Mouse (Mus musculus): ENCODE data around the gene Alx3. TPM values are rescaled to one million over a fixed set of nuclear protein-coding genes. Genes with fewer than 3 reads are reported as not detected.

Alx3 gene
- polyA plus RNA-seq, 1 experiment from 2014 or later: 0.53 TPM

DNA sequence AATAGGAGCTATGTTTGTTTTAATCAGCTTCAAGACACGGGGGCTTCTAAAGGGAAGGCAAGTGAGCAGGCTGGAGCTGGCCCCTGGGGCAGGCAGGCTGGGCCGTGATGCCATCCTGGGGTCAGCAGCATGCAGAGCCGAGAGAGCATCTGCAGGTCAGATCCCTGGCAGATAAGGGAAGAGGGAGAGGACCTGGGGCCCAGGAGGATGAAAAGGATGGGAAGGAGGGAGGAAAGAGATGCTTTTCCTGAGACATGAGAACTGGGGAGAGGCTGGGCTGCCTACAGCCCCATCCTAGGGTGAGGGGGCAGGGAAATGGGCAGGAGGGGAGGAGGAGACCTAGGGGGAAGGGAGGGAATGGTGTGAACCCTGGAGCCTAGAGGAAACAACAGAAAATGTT, 29.5 kb upstream of the Alx3 start:
- Histone ChIP-seq H3K4me2 (no peak overlapping the region), H3K36me3 (no peaks in the 10 kb centered on the region), H3K27me3 (replicated peaks) (peaks cover 21% of the 10 kb centered on the region), H3K27ac (replicated peaks) (peak overlapping the region; percentile 91), H3K9ac (peak overlapping the region; percentile 1; the same call in 1 of the 2 replicates), H3K9me3 (no peaks in the 10 kb centered on the region), H3K4me1 (peaks cover 91% of the 10 kb centered on the region), H3K4me3 (no peak overlapping the region)
- no peak for ATAC-seq (ENCODE audit: extremely low read depth, insufficient number of reproducible peaks, low FRiP score, low TSS enrichment)
- WGBS: 12% methylated on average over 3 of the region's 3 CpGs

DNA sequence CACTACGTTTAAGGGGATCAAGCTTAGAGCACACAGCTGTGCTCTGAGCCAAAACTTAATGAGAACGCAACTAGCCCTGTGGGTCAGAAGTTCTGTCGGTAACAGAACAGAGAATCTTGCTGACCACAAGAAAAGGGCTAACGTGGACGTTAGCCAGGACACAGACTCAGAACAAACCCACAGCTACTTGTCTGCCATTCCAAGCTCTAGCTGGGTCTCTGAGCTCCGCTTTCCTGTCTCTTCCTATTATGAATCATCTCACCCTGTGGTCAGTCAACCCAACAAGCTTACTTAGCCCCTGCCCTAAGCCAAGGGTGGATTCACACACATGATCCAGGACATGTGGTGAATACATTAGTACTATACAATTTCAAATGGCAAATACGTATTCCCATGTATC, 27.1 kb upstream of the Alx3 start:
- Histone ChIP-seq H3K27ac (replicated peaks) (0 out of 2 replicates have a peak overlapping the region, but pooled peaks have one; percentile 44), H3K4me1 (peaks cover 66% of the 10 kb centered on the region)
- no peak for ATAC-seq (ENCODE audit: extremely low read depth, insufficient number of reproducible peaks, low FRiP score, low TSS enrichment)

DNA sequence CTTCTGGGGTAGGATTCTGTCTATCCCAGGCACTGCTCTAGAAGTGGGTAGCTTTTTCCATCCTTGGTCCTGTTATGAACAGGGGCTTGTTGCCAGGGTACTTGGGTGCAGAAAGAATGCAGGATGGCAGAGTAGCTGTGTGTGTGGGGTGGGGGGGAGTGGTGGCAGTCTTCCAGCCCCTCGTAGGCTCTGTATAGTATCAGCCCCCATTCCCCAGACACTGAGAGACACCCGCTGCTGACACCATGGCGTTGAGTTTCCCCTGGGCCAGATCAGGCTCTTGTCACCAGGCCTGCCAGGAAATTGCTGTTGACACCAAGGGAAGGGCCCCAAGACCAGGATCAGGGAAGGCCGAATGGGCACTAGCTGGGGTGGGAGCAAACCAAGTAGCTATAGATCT, 26.1 kb upstream of the Alx3 start:
- H3K27ac ChIP-seq (replicated peaks): peak overlapping the region; percentile 44; the same call in 1 of the 2 replicates
- no peak overlapping the region for H3K9ac ChIP-seq
- peaks cover 57% of the 10 kb centered on the region for H3K4me1 ChIP-seq
- peak; percentile 11; the same call in 1 of the 2 replicates for ATAC-seq (ENCODE audit: extremely low read depth, insufficient number of reproducible peaks, low FRiP score, low TSS enrichment)
- no peak overlapping the region for H3K4me2 ChIP-seq
- 11% methylated on average over 4 of the region's 4 CpGs for WGBS
- H3K4me3 ChIP-seq: no peak overlapping the region
- H3K36me3 ChIP-seq: no peaks in the 10 kb centered on the region
- H3K27me3 ChIP-seq (replicated peaks): peaks cover 30% of the 10 kb centered on the region
- H3K9me3 ChIP-seq: no peaks in the 10 kb centered on the region

More for the DNA sequence above, 27.1 kb upstream of the Alx3 start:
- Histone ChIP-seq H3K4me2 (no peak overlapping the region), H3K9me3 (no peaks in the 10 kb centered on the region), H3K9ac (no peak overlapping the region), H3K36me3 (no peaks in the 10 kb centered on the region), H3K27me3 (replicated peaks) (peaks cover 26% of the 10 kb centered on the region), H3K4me3 (no peak overlapping the region)
- WGBS: 69% methylated on average over 7 of the region's 7 CpGs

DNA sequence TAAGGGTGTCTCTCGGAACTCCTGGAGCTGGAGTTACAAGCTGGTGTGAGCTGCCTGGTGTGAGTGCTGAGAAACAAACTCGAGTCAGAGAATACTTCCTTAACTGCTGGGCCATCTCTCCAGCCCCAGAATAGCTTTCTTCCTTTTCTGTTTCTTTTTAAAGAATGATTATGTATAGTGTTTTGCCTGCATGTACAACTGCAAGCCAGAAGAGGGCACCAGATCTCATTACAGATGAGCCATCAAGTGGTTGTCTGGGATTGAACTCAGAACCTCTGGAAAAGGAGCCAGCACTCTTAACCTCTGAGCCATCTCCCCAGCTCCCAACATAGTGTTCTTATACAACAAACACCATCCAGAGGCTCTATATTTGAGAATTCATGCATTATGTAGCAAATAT, 23.6 kb upstream of the Alx3 start:
- Histone ChIP-seq H3K4me3 (no peak overlapping the region), H3K4me2 (no peak overlapping the region), H3K9ac (no peak overlapping the region), H3K9me3 (no peaks in the 10 kb centered on the region), H3K27ac (replicated peaks) (no peak overlapping the region), H3K4me1 (peaks cover 33% of the 10 kb centered on the region), H3K36me3 (no peaks in the 10 kb centered on the region), H3K27me3 (replicated peaks) (peaks cover 30% of the 10 kb centered on the region)
- ATAC-seq (ENCODE audit: extremely low read depth, insufficient number of reproducible peaks, low FRiP score, low TSS enrichment): no peak
- 45% methylated on average over 2 of the region's 2 CpGs for WGBS

DNA sequence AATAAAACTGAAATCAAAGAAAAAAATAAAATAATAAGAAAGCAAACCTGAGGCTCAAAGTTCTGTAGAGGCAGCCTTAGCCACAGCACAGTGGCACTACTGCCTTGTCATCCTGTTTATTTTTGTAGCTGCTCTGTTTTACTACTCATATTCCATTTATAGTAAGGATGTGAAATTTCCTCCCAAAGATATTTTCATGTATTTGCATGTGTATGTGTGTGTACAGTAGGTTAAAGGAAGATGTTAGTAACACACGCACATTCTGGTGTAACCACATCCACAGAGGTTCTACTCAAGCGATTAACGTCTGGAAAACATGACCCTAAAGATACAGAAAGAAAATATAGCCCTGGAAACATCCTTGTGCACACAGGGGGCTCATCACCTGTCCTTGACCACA, 18.0 kb upstream of the Alx3 start:
- Histone ChIP-seq H3K27me3 (replicated peaks) (peaks cover 44% of the 10 kb centered on the region), H3K36me3 (no peaks in the 10 kb centered on the region), H3K9me3 (no peaks in the 10 kb centered on the region), H3K9ac (no peak overlapping the region), H3K4me1 (peaks cover 6% of the 10 kb centered on the region), H3K27ac (replicated peaks) (no peak overlapping the region), H3K4me3 (no peak overlapping the region), H3K4me2 (no peak overlapping the region)
- ATAC-seq (ENCODE audit: extremely low read depth, insufficient number of reproducible peaks, low FRiP score, low TSS enrichment): no peak
- WGBS: 74% methylated on average over 3 of the region's 3 CpGs

DNA sequence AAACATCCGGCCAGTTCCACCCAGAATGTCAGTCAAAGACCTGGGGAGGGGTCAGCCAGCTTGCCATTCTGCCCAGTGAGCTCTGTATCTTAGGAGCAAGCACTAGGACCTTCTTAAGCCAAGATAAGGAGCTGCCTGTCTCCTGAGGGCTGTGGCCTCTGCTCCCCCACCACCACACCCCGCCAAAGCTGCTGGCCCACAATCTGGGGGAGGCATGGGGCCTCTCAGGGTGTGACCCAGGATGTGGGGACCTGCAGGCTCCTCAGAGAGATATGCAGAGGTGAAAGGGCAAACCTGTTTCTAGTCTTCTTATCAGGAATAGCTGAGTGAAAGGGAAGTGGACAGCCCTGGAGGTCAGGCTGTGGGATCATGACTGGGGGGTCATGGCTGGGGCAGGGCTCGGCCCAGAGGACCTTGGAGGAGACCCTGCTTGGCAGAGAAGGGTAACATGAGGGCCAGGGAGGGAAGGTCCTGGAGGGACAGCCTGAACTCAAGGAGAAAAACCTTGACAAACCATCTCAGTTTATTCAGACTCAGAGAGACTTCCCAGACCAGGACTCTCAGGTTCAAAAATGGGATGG, 16.9 kb upstream of the Alx3 start:
- no peak overlapping the region for H3K4me2 ChIP-seq
- no peak overlapping the region for H3K4me3 ChIP-seq
- no peak for ATAC-seq (ENCODE audit: extremely low read depth, insufficient number of reproducible peaks, low FRiP score, low TSS enrichment)
- H3K27me3 ChIP-seq (replicated peaks): peaks cover 47% of the 10 kb centered on the region
- H3K4me1 ChIP-seq: peaks cover 12% of the 10 kb centered on the region
- H3K9me3 ChIP-seq: no peaks in the 10 kb centered on the region
- H3K36me3 ChIP-seq: no peaks in the 10 kb centered on the region
- no peak overlapping the region for H3K27ac ChIP-seq (replicated peaks)
- no peak overlapping the region for H3K9ac ChIP-seq
- 30% methylated on average over 3 of the region's 3 CpGs for WGBS

DNA sequence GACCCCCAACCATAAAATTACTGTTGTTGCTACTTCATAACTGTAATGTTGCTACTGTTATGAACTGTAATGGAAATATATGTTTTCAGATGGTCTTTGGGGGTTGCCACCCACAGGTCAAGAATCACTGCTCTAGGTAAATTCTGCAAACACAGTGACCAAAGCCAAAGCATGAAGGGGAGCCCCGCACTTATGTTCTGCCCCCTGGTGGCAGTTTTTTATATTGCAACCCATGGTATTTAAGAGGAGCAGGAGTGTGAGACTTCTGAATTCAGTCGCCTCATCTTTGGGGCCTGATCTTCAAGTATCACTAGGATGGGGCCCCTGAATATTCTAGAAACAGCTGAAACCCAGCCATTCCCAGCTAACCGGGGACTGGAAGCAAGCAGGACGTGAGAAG, 15.4 kb upstream of the Alx3 start:
- no peak overlapping the region for H3K4me2 ChIP-seq
- no peaks in the 10 kb centered on the region for H3K36me3 ChIP-seq
- no peak for ATAC-seq (ENCODE audit: extremely low read depth, insufficient number of reproducible peaks, low FRiP score, low TSS enrichment)
- no peak overlapping the region for H3K9ac ChIP-seq
- H3K9me3 ChIP-seq: no peaks in the 10 kb centered on the region
- peaks cover 60% of the 10 kb centered on the region for H3K27me3 ChIP-seq (replicated peaks)
- H3K4me1 ChIP-seq: peaks cover 18% of the 10 kb centered on the region
- no peak overlapping the region for H3K4me3 ChIP-seq
- 10% methylated on average over 4 of the region's 4 CpGs for WGBS
- H3K27ac ChIP-seq (replicated peaks): no peak overlapping the region

DNA sequence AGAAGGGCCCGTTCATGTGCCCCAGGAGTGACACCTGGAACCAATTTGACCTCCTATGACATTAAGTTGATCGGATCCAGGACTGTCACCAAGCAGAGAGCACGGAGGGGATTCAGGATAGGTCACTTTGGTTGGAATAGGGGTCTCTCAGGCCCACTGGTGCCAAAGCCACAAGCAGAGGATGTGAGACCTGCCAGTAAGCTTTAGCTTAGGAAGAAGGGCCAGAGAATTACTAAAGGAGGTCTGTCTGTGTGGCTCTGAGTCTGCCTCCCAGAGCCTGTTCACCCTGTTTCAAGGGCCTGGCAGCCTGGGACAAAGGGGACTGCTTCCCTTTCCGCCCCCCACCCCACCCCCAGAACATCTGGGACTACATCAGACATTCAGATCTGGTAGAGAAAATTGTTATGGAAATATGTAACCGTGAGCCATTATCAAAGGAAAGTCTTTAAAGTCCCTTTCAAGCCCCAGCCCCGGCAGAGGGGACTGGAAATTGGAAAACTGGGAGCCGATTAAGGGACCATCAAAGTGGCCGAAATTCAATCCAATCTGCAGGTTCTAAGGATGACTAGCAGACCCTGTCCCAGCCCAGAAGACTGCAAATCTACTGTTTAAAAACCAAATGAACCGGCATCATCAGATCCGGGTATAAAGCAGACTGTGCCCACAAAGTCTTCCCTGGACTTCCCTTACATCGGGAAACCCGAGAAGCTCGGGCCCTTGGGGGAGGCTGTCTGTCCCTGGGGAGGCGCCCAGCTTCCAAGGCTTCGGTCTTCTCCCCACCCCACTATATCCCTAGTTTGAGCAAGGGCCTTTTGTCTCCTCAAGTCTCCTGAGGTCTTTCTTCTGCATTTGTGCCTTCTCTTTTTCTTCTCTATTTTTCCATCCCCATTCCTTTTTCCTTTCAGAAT, 13.5 kb upstream of the Alx3 start:
- H3K4me3 ChIP-seq: no peak overlapping the region
- H3K27ac ChIP-seq (replicated peaks): no peak overlapping the region
- peaks cover 79% of the 10 kb centered on the region for H3K27me3 ChIP-seq (replicated peaks)
- no peak for ATAC-seq (ENCODE audit: extremely low read depth, insufficient number of reproducible peaks, low FRiP score, low TSS enrichment)
- no peaks in the 10 kb centered on the region for H3K36me3 ChIP-seq
- no peak overlapping the region for H3K9ac ChIP-seq
- peaks cover 20% of the 10 kb centered on the region for H3K4me1 ChIP-seq
- WGBS: 14% methylated on average over 15 of the region's 15 CpGs
- H3K4me2 ChIP-seq: no peak overlapping the region
- H3K9me3 ChIP-seq: no peaks in the 10 kb centered on the region

DNA sequence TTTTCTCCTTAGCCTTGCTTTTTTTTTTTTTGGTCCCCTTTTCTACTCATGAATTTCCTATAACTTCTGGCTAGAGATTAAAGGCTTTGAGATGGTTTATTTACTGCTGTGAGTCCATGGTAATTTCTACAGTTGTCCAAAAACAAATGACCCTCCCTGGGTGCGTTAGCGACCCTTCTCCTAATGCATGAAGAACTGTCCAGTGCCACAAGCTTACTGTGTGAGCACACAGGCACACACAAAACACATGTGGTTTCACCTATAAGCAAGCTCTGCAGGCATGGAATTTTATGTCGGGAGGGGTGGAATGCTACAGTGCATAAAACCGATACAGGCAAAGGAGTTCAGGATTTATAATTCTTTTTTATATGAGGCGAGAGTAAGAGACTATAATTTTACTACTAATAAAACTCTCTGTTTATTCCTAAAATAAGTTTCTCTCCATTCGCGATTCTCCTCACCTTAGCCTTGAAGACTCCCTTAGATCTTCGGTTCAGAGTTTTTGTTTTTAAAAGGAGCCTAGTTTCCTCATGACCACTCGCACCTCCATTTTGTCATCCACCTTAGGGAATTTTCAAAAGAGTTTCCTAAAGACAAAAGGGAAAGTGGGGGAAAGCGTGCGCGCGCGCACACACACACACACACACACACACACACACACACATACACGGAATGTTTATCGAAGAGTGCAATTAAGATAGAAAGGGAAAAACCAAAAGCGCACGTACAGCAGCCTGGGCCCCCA, 12.5 kb upstream of the Alx3 start:
- 3% methylated on average over 18 of the region's 18 CpGs for WGBS
- H3K4me2 ChIP-seq: peak overlapping the region; percentile 79
- no peaks in the 10 kb centered on the region for H3K9me3 ChIP-seq
- no peak overlapping the region for H3K27ac ChIP-seq (replicated peaks)
- peaks cover 29% of the 10 kb centered on the region for H3K4me1 ChIP-seq
- H3K27me3 ChIP-seq (replicated peaks): peaks cover 89% of the 10 kb centered on the region
- H3K9ac ChIP-seq: peak overlapping the region; percentile 67
- H3K36me3 ChIP-seq: no peaks in the 10 kb centered on the region
- H3K4me3 ChIP-seq: peak overlapping the region; percentile 50
- ATAC-seq (ENCODE audit: extremely low read depth, insufficient number of reproducible peaks, low FRiP score, low TSS enrichment): no peak

DNA sequence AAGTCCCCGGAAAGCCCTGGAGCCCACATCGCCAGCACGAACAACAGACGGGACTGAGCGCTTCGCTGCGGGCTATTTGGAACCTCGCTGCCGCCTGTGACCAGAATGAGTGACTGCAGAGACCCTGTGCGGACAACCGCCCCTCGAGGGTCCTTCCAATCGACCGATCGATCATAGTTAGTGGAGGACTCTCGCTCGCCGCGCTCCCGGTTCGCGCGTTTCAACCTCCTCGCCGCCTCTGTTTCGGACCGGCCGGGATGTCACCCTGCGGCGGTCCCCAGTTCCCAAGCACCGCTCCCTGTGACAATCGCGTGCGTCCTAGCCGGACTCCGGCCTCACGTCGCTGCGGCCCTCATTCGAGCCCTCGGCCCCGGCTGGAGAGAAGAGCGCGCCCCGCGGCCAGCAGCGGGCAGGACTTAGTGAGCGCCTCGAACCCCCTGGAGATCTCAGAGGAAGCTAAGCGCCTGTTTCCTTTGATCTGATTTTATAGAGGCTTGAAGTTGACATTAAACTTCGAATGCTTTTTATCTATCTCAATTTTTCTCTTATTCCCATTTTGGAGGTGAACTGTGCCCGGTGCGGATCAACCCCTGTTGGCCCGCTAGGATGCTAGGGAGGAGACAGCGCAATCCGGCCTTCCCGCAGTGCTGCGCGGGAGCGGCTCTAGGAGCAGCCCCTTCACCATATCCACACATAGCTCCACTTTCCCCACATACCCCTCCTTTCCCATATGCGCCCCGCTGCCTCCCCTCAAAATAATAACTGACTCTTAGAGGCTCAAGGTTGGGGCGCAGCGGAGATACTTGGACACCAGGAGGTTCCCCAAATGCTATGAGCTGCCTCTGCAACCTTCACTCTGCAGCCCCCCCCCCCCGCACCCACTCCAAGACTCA, 11.7 kb upstream of the Alx3 start:
- peak overlapping the region; percentile 67 for H3K9ac ChIP-seq
- peaks cover 97% of the 10 kb centered on the region for H3K27me3 ChIP-seq (replicated peaks)
- no peak for ATAC-seq (ENCODE audit: extremely low read depth, insufficient number of reproducible peaks, low FRiP score, low TSS enrichment)
- H3K4me3 ChIP-seq: peak overlapping the region; percentile 50
- WGBS: 1% methylated on average over 65 of the region's 65 CpGs
- H3K27ac ChIP-seq (replicated peaks): no peak overlapping the region
- H3K4me2 ChIP-seq: peak overlapping the region; percentile 79
- H3K4me1 ChIP-seq: peaks cover 22% of the 10 kb centered on the region
- H3K9me3 ChIP-seq: no peaks in the 10 kb centered on the region
- H3K36me3 ChIP-seq: no peaks in the 10 kb centered on the region

Data from heart, embryonic 13.5 days (tissue).